Mouse (Mus musculus): ENCODE measurements around the gene Os9.

GRCm38 (mm10) chr10:127140971-127141370 lies 20.0 kb upstream of the Os9 start:
- TF ChIP-seq CTCF (conservative IDR thresholded peaks at IDR 0.05; ENCODE audit: low read length) (no peak), NANOG (IDR thresholded peaks at IDR 0.05; ENCODE audit: borderline replicate concordance, low read length) (no peak), POU5F1 (IDR thresholded peaks at IDR 0.05; ENCODE audit: borderline replicate concordance, low read length) (no peak)
